Mouse (Mus musculus) MEL (cell line): Measurements from ENCODE around the gene Itsn2. TPM values are rescaled to one million over a fixed set of nuclear protein-coding genes. Genes with fewer than 3 reads are reported as not detected.

ENCODE experiments used
- DNase-seq: peaks from one replicate; pipeline ENCODE4 v3.0.0; 2011; ENCODE audit warnings: low read depth, low spot score
- H3K27ac ChIP-seq: 2 replicates; pipeline ENCODE4 v1.5.1; 2012; ENCODE audit warnings: low read depth, mild to moderate bottlenecking, control low read depth, low read length, moderate library complexity; ENCODE audit not compliant: control insufficient read depth
- H3K27me3 ChIP-seq, 2 experiments: fragments of 150-350 bp in 1 of 2; sonication (generic) in 1 of 2; 2 replicates each; pipeline ENCODE4 v1.6.1; 2012; ENCODE audit warnings: low read length in 2 of 2, mild to moderate bottlenecking in 2 of 2, improper control_type of control experiment in 1 of 2, moderate library complexity in 1 of 2; ENCODE audit not compliant: insufficient read depth in 2 of 2, control insufficient read depth in 1 of 2
- H3K36me3 ChIP-seq, 2 experiments: 2 replicates each; pipeline ENCODE4 v1.6.1; 2012 to 2014; ENCODE audit warnings: low read length in 2 of 2, improper control_type of control experiment in 1 of 2, inconsistent platforms in 1 of 2, mild to moderate bottlenecking in 1 of 2; ENCODE audit not compliant: insufficient read depth in 2 of 2, control insufficient read depth in 1 of 2
- H3K4me1 ChIP-seq, 2 experiments: fragments of 150-350 bp in 1 of 2; sonication (generic) in 1 of 2; 2 replicates each; pipeline ENCODE4 v1.6.1; 2012; ENCODE audit warnings: low read length in 2 of 2, improper control_type of control experiment in 1 of 2, mild to moderate bottlenecking in 1 of 2; ENCODE audit not compliant: insufficient read depth in 2 of 2, control insufficient read depth in 1 of 2
- H3K4me3 ChIP-seq, 2 experiments: fragments of 150-350 bp in 1 of 2; sonication (generic) in 1 of 2; 2 replicates each; pipeline ENCODE4 v1.5.1; 2012; ENCODE audit warnings: low read depth in 2 of 2, low read length in 2 of 2, mild to moderate bottlenecking in 2 of 2, moderate library complexity in 2 of 2, control low read depth in 1 of 2, improper control_type of control experiment in 1 of 2; ENCODE audit not compliant: control insufficient read depth in 1 of 2, insufficient read depth in 1 of 2
- H3K79me2 ChIP-seq: 2 replicates; pipeline ENCODE4 v1.6.1; 2012; ENCODE audit warnings: mild to moderate bottlenecking, low read length, moderate library complexity; ENCODE audit not compliant: control insufficient read depth, poor library complexity, insufficient read depth
- H3K9ac ChIP-seq: 2 replicates; pipeline ENCODE4 v1.6.1; 2012; ENCODE audit warnings: low read depth, mild to moderate bottlenecking, control low read depth, low read length, moderate library complexity; ENCODE audit not compliant: control insufficient read depth, poor library complexity, severe bottlenecking
- H3K9me3 ChIP-seq: fragments of 150-350 bp; sonication (generic); replicated peaks from 2 replicates; pipeline ENCODE4 v1.6.1; 2012; ENCODE audit warnings: mild to moderate bottlenecking, low read length, improper control_type of control experiment, moderate library complexity; ENCODE audit not compliant: insufficient read depth
- CHD2 ChIP-seq: IDR thresholded peaks from 2 replicates; pipeline ENCODE4 v1.6.1; 2011; ENCODE audit warnings: low read length, improper control_type of control experiment
- CTCF ChIP-seq, 3 experiments: IDR thresholded peaks in 2 of 3; conservative IDR thresholded peaks in 1 of 3; 2 replicates each; pipeline ENCODE4 v1.5.1; 2011 to 2012; ENCODE audit warnings: low read length in 3 of 3, low read depth in 2 of 3, mild to moderate bottlenecking in 2 of 3, improper control_type of control experiment in 1 of 3, inconsistent platforms in 1 of 3, mixed read lengths in 1 of 3, moderate library complexity in 1 of 3; ENCODE audit not compliant: control insufficient read depth in 1 of 3, insufficient read depth in 1 of 3, poor library complexity in 1 of 3, severe bottlenecking in 1 of 3
- GABPA ChIP-seq: IDR thresholded peaks from 2 replicates; pipeline ENCODE4 v1.6.1; 2012; ENCODE audit warnings: low read depth, mild to moderate bottlenecking, inconsistent platforms, low read length, improper control_type of control experiment, moderate library complexity
- KAT2A ChIP-seq: conservative IDR thresholded peaks from 2 replicates; pipeline ENCODE4 v1.6.1; 2012; ENCODE audit warnings: low read depth, low read length, improper control_type of control experiment, inconsistent platforms
- MAZ ChIP-seq: IDR thresholded peaks from 2 replicates; pipeline ENCODE4 v1.6.1; 2012; ENCODE audit warnings: low read depth, mild to moderate bottlenecking, inconsistent platforms, low read length, improper control_type of control experiment
- MYC ChIP-seq: IDR thresholded peaks from 2 replicates; pipeline ENCODE4 v1.6.1; 2011; ENCODE audit warnings: low read depth, mild to moderate bottlenecking, low read length, improper control_type of control experiment, moderate library complexity
- POLR2A ChIP-seq, 2 experiments: IDR thresholded peaks; 2 replicates each; pipeline ENCODE4 v1.6.1; 2011 to 2012; ENCODE audit warnings: low read length in 2 of 2, mild to moderate bottlenecking in 2 of 2, control low read depth in 1 of 2, improper control_type of control experiment in 1 of 2, low read depth in 1 of 2, moderate library complexity in 1 of 2; ENCODE audit not compliant: control insufficient read depth in 1 of 2, insufficient read depth in 1 of 2, poor library complexity in 1 of 2
- POLR2AphosphoS5 ChIP-seq: IDR thresholded peaks from 2 replicates; pipeline ENCODE4 v1.6.1; 2012; ENCODE audit warnings: low read depth, borderline replicate concordance, mild to moderate bottlenecking, inconsistent platforms, low read length, moderate library complexity, mixed read lengths
- SMC3 ChIP-seq: IDR thresholded peaks from 2 replicates; pipeline ENCODE4 v1.6.1; 2011; ENCODE audit warnings: low read depth, low read length, improper control_type of control experiment
- TBP ChIP-seq: IDR thresholded peaks from 2 replicates; pipeline ENCODE4 v1.8.0; 2011; ENCODE audit warnings: low read depth, low read length, improper control_type of control experiment
- TCF12 ChIP-seq: IDR thresholded peaks from 2 replicates; pipeline ENCODE4 v1.6.1; 2014; ENCODE audit warnings: low read depth, mild to moderate bottlenecking, inconsistent platforms, low read length, improper control_type of control experiment, moderate library complexity
- USF1 ChIP-seq: IDR thresholded peaks from 2 replicates; pipeline ENCODE4 v1.6.1; 2014; ENCODE audit warnings: low read depth, mild to moderate bottlenecking, inconsistent platforms, low read length, improper control_type of control experiment, moderate library complexity
- ZNF384 ChIP-seq: IDR thresholded peaks from 2 replicates; pipeline ENCODE4 v1.6.1; 2012; ENCODE audit warnings: low read depth, mild to moderate bottlenecking, inconsistent platforms, low read length, improper control_type of control experiment
- polyA plus RNA-seq, 2 experiments: library from polyadenylated mRNA; stranded (reverse) in 1 of 2; unstranded in 1 of 2; fragments of >175 nt in 1 of 2; fragments of >200 nt in 1 of 2; gene quantifications; 2 replicates each; pipeline versions ENCODE4 v1.2.1 to v1.2.4; 2012; ENCODE audit warnings: low replicate concordance in 2 of 2, low read depth in 1 of 2; ENCODE audit not compliant: insufficient read length in 2 of 2, insufficient read depth in 1 of 2, missing spikeins in 1 of 2
- total RNA-seq: library from RNA; depleted of rRNA; stranded (reverse); fragments of 300-350 nt; gene quantifications from 2 replicates; pipeline ENCODE4 v1.2.3, GENCODE M21; 2012

Itsn2 gene
- total and polyA plus RNA-seq, 3 experiments, result 40.1 to 218 (median 47.5) TPM

GRCm38 (mm10) chr12:4706901-4707300, 114.5 kb downstream of the Itsn2 start:
- Histone ChIP-seq H3K4me1 (no peaks in the 10 kb centered on the region), H3K4me3 (no peak overlapping the region), H3K9me3 (no peaks in the 10 kb centered on the region), H3K9ac (no peak overlapping the region), H3K79me2 (no peaks in the 10 kb centered on the region), H3K27me3 (no peaks in the 10 kb centered on the region), H3K36me3 (no peaks in the 10 kb centered on the region; a peak in 1 of 4 replicates), H3K27ac (no peak overlapping the region)
- TF ChIP-seq CHD2, result no peak
- TF ChIP-seq TCF12, result no peak
- TF ChIP-seq MYC, result no peak
- no peak for TF ChIP-seq MAZ
- no peak for TF ChIP-seq ZNF384
- TF ChIP-seq USF1, result no peak
- no peak for TF ChIP-seq SMC3
- no peak for TF ChIP-seq POLR2AphosphoS5
- no peak for TF ChIP-seq TBP
- TF ChIP-seq CTCF (IDR thresholded peaks at IDR 0.05 in 2 of 3, conservative IDR thresholded peaks at IDR 0.05 in 1 of 3; ENCODE audit: control insufficient read depth in 1 of 3, insufficient read depth in 1 of 3, low read depth in 2 of 3, low read length in 3 of 3, poor library complexity in 1 of 3, severe bottlenecking in 1 of 3), result no peak
- DNase-seq, result no peak

GRCm38 (mm10) chr12:4707488-4708017, 115.1 kb downstream of the Itsn2 start:
- Histone ChIP-seq H3K79me2 (no peaks in the 10 kb centered on the region), H3K4me3 (no peak overlapping the region)
- TF ChIP-seq GABPA (no peak), KAT2A (no peak), ZNF384 (no peak), MYC (no peak)
- TF ChIP-seq, all 39 proteins: peak for 0
- H3K4me1 ChIP-seq, result no peaks in the 10 kb centered on the region
- H3K36me3 ChIP-seq, result no peaks in the 10 kb centered on the region; a peak in 1 of 4 replicates
- H3K27ac ChIP-seq, result no peak overlapping the region
- DNase-seq, result no peak
- no peaks in the 10 kb centered on the region for H3K27me3 ChIP-seq
- no peaks in the 10 kb centered on the region for H3K9me3 ChIP-seq
- H3K9ac ChIP-seq, result no peak overlapping the region

DNA sequence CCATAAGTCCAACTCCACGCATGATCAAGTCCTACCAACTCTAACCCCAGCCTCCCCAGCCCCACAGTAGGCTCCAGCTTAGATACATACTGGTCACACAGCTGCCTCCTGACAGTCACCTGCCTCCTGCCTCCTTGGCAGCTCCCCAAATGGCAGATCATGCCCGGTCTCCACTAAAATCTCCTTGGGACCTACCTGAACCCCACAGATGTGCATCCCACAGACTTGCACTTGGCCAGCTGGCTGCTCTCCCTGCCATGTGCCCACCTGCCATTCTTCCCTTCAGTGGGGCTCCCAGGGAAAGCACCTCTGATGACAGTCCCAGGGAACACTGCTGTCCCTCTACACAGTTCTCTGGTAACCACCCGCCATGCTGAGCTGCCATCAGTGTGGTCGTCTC, 115.9 kb downstream of the Itsn2 start:
- Histone ChIP-seq H3K4me3 (no peak overlapping the region), H3K4me1 (no peaks in the 10 kb centered on the region), H3K27me3 (no peaks in the 10 kb centered on the region), H3K36me3 (peaks cover 0 to under 1% of the 10 kb centered on the region in 2 experiments; a peak in 1 of 4 replicates), H3K27ac (no peak overlapping the region), H3K9me3 (no peaks in the 10 kb centered on the region), H3K9ac (no peak overlapping the region), H3K79me2 (no peaks in the 10 kb centered on the region)
- DNase-seq, result no peak
- TF ChIP-seq POLR2A (IDR thresholded peaks at IDR 0.05; ENCODE audit: control insufficient read depth in 1 of 2, insufficient read depth in 1 of 2, low read depth in 1 of 2, low read length in 2 of 2, poor library complexity in 1 of 2), result no peak
